Mouse (Mus musculus) embryonic fibroblast, embryonic 13.5 days (primary cell): ENCODE measurements around the gene Aqp5. TPM values are rescaled to one million over a fixed set of nuclear protein-coding genes. Genes with fewer than 3 reads are reported as not detected.

Source experiments
- H3K27ac ChIP-seq: 2 replicates; pipeline ENCODE4 v1.5.1; 2012; ENCODE audit warnings: low read length, control low read depth, inconsistent platforms; ENCODE audit not compliant: insufficient read depth
- H3K4me1 ChIP-seq: 2 replicates; pipeline ENCODE4 v1.6.1; 2011; ENCODE audit warnings: low read length; ENCODE audit not compliant: control insufficient read depth, insufficient read depth
- H3K4me3 ChIP-seq: 2 replicates; pipeline ENCODE4 v1.5.1; 2011; ENCODE audit warnings: mild to moderate bottlenecking, control low read depth, low read length; ENCODE audit not compliant: insufficient read depth
- CTCF ChIP-seq: IDR thresholded peaks from 2 replicates; pipeline ENCODE4 v1.5.1; 2011; ENCODE audit warnings: mild to moderate bottlenecking, control low read depth, low read length, moderate library complexity, borderline replicate concordance; ENCODE audit not compliant: insufficient read depth
- POLR2A ChIP-seq: IDR thresholded peaks from 2 replicates; pipeline ENCODE4 v1.6.1; 2011; ENCODE audit warnings: low read depth, mild to moderate bottlenecking, control low read depth, low read length, moderate library complexity
- polyA plus RNA-seq: library from polyadenylated mRNA; stranded (reverse); fragments of >200 nt; gene quantifications from 2 replicates; pipeline ENCODE4 v1.2.4, GENCODE M21; 2011; ENCODE audit warnings: low read depth; ENCODE audit not compliant: missing spikeins, insufficient read length

Aqp5 gene
- polyA plus RNA-seq, 1 experiment: 7.0 TPM

GRCm38 (mm10) chr15:99578802-99579485 is 11.6 kb upstream of the Aqp5 start, which contains the start of gene Aqp2:
Aqp2 (plus strand) TSS chr15:99579055.
- TF ChIP-seq POLR2A (no peak), CTCF (no peak)
- no peak within 1 kb of the TSS for H3K4me3 ChIP-seq
- no peak within 1 kb of the TSS for H3K27ac ChIP-seq
- no peaks in the 10 kb centered on the region for H3K4me1 ChIP-seq

GRCm38 (mm10) chr15:99583463-99584344 is 6.9 kb upstream of the Aqp5 start:
- TF ChIP-seq POLR2A (no peak), CTCF (no peak)
- Histone ChIP-seq H3K4me3 (no peak overlapping the region), H3K27ac (no peak overlapping the region), H3K4me1 (peaks cover 4% of the 10 kb centered on the region; the same call in 1 of the 2 replicates)

GRCm38 (mm10) chr15:99584407-99585202 is 6.0 kb upstream of the Aqp5 start:
- TF ChIP-seq CTCF (no peak), POLR2A (no peak)
- Histone ChIP-seq H3K27ac (no peak overlapping the region), H3K4me3 (no peak overlapping the region), H3K4me1 (peaks cover 4% of the 10 kb centered on the region; the same call in 1 of the 2 replicates)

GRCm38 (mm10) chr15:99585741-99586140 is 4.8 kb upstream of the Aqp5 start:
- peaks cover 4% of the 10 kb centered on the region; the same call in 1 of the 2 replicates for H3K4me1 ChIP-seq
- no peak overlapping the region for H3K27ac ChIP-seq
- no peak overlapping the region for H3K4me3 ChIP-seq
- no peak for TF ChIP-seq CTCF
- no peak for TF ChIP-seq POLR2A

GRCm38 (mm10) chr15:99586525-99586924 is 4.1 kb upstream of the Aqp5 start:
- H3K27ac ChIP-seq: no peak overlapping the region
- peaks cover 4% of the 10 kb centered on the region; the same call in 1 of the 2 replicates for H3K4me1 ChIP-seq
- H3K4me3 ChIP-seq: no peak overlapping the region
- TF ChIP-seq POLR2A (no peak), CTCF (no peak)

GRCm38 (mm10) chr15:99589237-99589636 is 1.3 kb upstream of the Aqp5 start:
- H3K27ac ChIP-seq: no peak overlapping the region
- TF ChIP-seq POLR2A (no peak), CTCF (no peak)
- H3K4me3 ChIP-seq: no peak overlapping the region
- H3K4me1 ChIP-seq: peaks cover 4% of the 10 kb centered on the region; the same call in 1 of the 2 replicates

- H3K4me1 ChIP-seq: peaks cover 4% of the 10 kb centered on the region; the same call in 1 of the 2 replicates
- H3K4me3 ChIP-seq: no peak overlapping the region
- H3K27ac ChIP-seq: no peak overlapping the region
- no peak for TF ChIP-seq POLR2A
- no peak for TF ChIP-seq CTCF
Observed at GRCm38 (mm10) chr15:99589704-99590103, 878 bp upstream of the Aqp5 start.

GRCm38 (mm10) chr15:99592177-99592576 is 1.6 kb downstream of the Aqp5 start:
- H3K27ac ChIP-seq: no peak overlapping the region
- H3K4me1 ChIP-seq: peaks cover 6% of the 10 kb centered on the region; the same call in 1 of the 2 replicates
- no peak for TF ChIP-seq CTCF
- no peak for TF ChIP-seq POLR2A
- H3K4me3 ChIP-seq: no peak overlapping the region

- no peak for TF ChIP-seq CTCF
- TF ChIP-seq POLR2A: no peak
- Histone ChIP-seq H3K27ac (no peak overlapping the region), H3K4me3 (no peak overlapping the region), H3K4me1 (peaks cover 6% of the 10 kb centered on the region; the same call in 1 of the 2 replicates)
Observed at GRCm38 (mm10) chr15:99592877-99593276, 2.3 kb downstream of the Aqp5 start.
